Mouse (Mus musculus): ENCODE results near the gene Grik2. TPM values are rescaled to one million over a fixed set of nuclear protein-coding genes. Genes with fewer than 3 reads are reported as not detected.

The Grik2 gene
- polyA plus RNA-seq, 1 experiment: 0.09 TPM

- DNase-seq (ENCODE audit: low read depth, low spot score): no peak
- WGBS: 90% methylated on average over 3 of the region's 3 CpGs
Observed at GRCm38 (mm10) chr10:49709748-49710147, 78.8 kb downstream of the Grik2 start.

- DNase-seq (ENCODE audit: low read depth, low spot score): no peak
- 80% methylated on average over 8 of the region's 8 CpGs for WGBS
Observed at GRCm38 (mm10) chr10:49704446-49704845, 84.1 kb downstream of the Grik2 start.

- 68% methylated on average over 1 of the region's 1 CpGs for WGBS
- no peak for DNase-seq (ENCODE audit: low read depth, low spot score)
Observed at GRCm38 (mm10) chr10:49652320-49652719, 136.2 kb downstream of the Grik2 start.

GRCm38 (mm10) chr10:49647116-49647515, 141.4 kb downstream of the Grik2 start:
- DNase-seq (ENCODE audit: low read depth, low spot score): no peak
- WGBS: 88% methylated on average over 2 of the region's 2 CpGs

- WGBS: 80% methylated on average over 2 of the region's 2 CpGs
- no peak for DNase-seq (ENCODE audit: low read depth, low spot score)
Observed at GRCm38 (mm10) chr10:49639901-49640300, 148.7 kb downstream of the Grik2 start.

GRCm38 (mm10) chr10:49623951-49624350, 164.6 kb downstream of the Grik2 start:
- 84% methylated on average over 3 of the region's 3 CpGs for WGBS
- no peak for DNase-seq (ENCODE audit: low read depth, low spot score)

GRCm38 (mm10) chr10:49597652-49598051, 190.9 kb downstream of the Grik2 start:
- 65% methylated on average over 2 of the region's 2 CpGs for WGBS
- no peak for DNase-seq (ENCODE audit: low read depth, low spot score)

GRCm38 (mm10) chr10:49573514-49573913, 215.1 kb downstream of the Grik2 start:
- WGBS: 75% methylated on average over 7 of the region's 7 CpGs
- DNase-seq (ENCODE audit: low read depth, low spot score): no peak

GRCm38 (mm10) chr10:49559872-49560407, 228.6 kb downstream of the Grik2 start:
- 84% methylated on average over 1 of the region's 1 CpGs for WGBS

GRCm38 (mm10) chr10:49542249-49542648, 246.3 kb downstream of the Grik2 start:
- DNase-seq (ENCODE audit: low read depth, low spot score): no peak
- WGBS: 53% methylated on average over 1 of the region's 1 CpGs

More at GRCm38 (mm10) chr10:49559872-49560407, 228.6 kb downstream of the Grik2 start:
- DNase-seq (ENCODE audit: low read depth, low spot score): no peak

GRCm38 (mm10) chr10:49519752-49520151, 268.8 kb downstream of the Grik2 start:
- DNase-seq (ENCODE audit: low read depth, low spot score): no peak
- WGBS: 95% methylated on average over 1 of the region's 1 CpGs

- 25% methylated on average over 1 of the region's 1 CpGs for WGBS
- no peak for DNase-seq (ENCODE audit: low read depth, low spot score)
Observed at GRCm38 (mm10) chr10:49500628-49501027, 287.9 kb downstream of the Grik2 start.

GRCm38 (mm10) chr10:49497302-49497701, 291.3 kb downstream of the Grik2 start:
- WGBS: 55% methylated on average over 1 of the region's 1 CpGs
- DNase-seq (ENCODE audit: low read depth, low spot score): no peak

- WGBS: 68% methylated on average over 4 of the region's 4 CpGs
Observed at GRCm38 (mm10) chr10:49481439-49481838, 307.1 kb downstream of the Grik2 start.

GRCm38 (mm10) chr10:49480085-49480749, 308.3 kb downstream of the Grik2 start:
- WGBS: 66% methylated on average over 5 of the region's 5 CpGs
- no peak for DNase-seq (ENCODE audit: low read depth, low spot score)

More at GRCm38 (mm10) chr10:49481439-49481838, 307.1 kb downstream of the Grik2 start:
- no peak for DNase-seq (ENCODE audit: low read depth, low spot score)

- no peak for DNase-seq (ENCODE audit: low read depth, low spot score)
Observed at GRCm38 (mm10) chr10:49473613-49474012, 315.0 kb downstream of the Grik2 start.

GRCm38 (mm10) chr10:49456791-49457190, 331.8 kb downstream of the Grik2 start:
- 87% methylated on average over 2 of the region's 2 CpGs for WGBS

GRCm38 (mm10) chr10:49453535-49453934, 335.0 kb downstream of the Grik2 start:
- DNase-seq (ENCODE audit: low read depth, low spot score): no peak

More at GRCm38 (mm10) chr10:49456791-49457190, 331.8 kb downstream of the Grik2 start:
- no peak for DNase-seq (ENCODE audit: low read depth, low spot score)

- WGBS: 78% methylated on average over 1 of the region's 1 CpGs
- no peak for DNase-seq (ENCODE audit: low read depth, low spot score)
Observed at GRCm38 (mm10) chr10:49441369-49441768, 347.2 kb downstream of the Grik2 start.

- WGBS: 51% methylated on average over 2 of the region's 2 CpGs
- DNase-seq (ENCODE audit: low read depth, low spot score): no peak
Observed at GRCm38 (mm10) chr10:49437057-49437456, 351.5 kb downstream of the Grik2 start.

GRCm38 (mm10) chr10:49436301-49436700, 352.3 kb downstream of the Grik2 start:
- WGBS: 75% methylated on average over 2 of the region's 2 CpGs
- DNase-seq (ENCODE audit: low read depth, low spot score): no peak

Data from large intestine, adult 2 months (tissue).